Mouse (Mus musculus) hindbrain, embryonic 16.5 days (tissue): ENCODE measurements around the gene Olfr1000. TPM values are rescaled to one million over a fixed set of nuclear protein-coding genes. Genes with fewer than 3 reads are reported as not detected.
"Not testable (repeated sequence)": the region's sequence is repeated elsewhere in the genome, so short reads cannot be mapped to it uniquely, and the experiment has no call there.

Experiments
- ATAC-seq: fragments of 200-750 bp; cut with Nextera tagmentation; 2 replicates; pipeline ENCODE4 v1.8.0; 2017; ENCODE audit warnings: moderate TSS enrichment, moderate library complexity
- H3K27ac ChIP-seq: fragments of 300-500 bp; sonication (generic); 2 replicates; pipeline ENCODE4 v1.5.1; 2014; ENCODE audit warnings: low read depth, mild to moderate bottlenecking, control low read depth, low read length, moderate library complexity
- H3K27me3 ChIP-seq: fragments of 300-500 bp; sonication (generic); replicated peaks from 2 replicates; pipeline ENCODE4 v1.6.1; 2014; ENCODE audit warnings: low read length; ENCODE audit not compliant: control insufficient read depth, insufficient read depth
- H3K36me3 ChIP-seq: fragments of 300-500 bp; sonication (generic); 2 replicates; pipeline ENCODE4 v1.6.1; 2014; ENCODE audit warnings: mild to moderate bottlenecking, low read length, moderate library complexity, mixed read lengths; ENCODE audit not compliant: control insufficient read depth, insufficient read depth
- H3K4me1 ChIP-seq: fragments of 300-500 bp; sonication (generic); 2 replicates; pipeline ENCODE4 v1.6.1; 2014; ENCODE audit warnings: low read depth, low read length; ENCODE audit not compliant: control insufficient read depth, insufficient read depth
- H3K4me2 ChIP-seq: fragments of 300-500 bp; sonication (generic); 2 replicates; pipeline ENCODE4 v1.6.1; 2014; ENCODE audit warnings: mild to moderate bottlenecking, low read length, control low read depth, moderate library complexity
- H3K4me3 ChIP-seq: fragments of 300-500 bp; sonication (generic); 2 replicates; pipeline ENCODE4 v1.5.1; 2014; ENCODE audit warnings: mild to moderate bottlenecking, low read length, control low read depth, moderate library complexity
- H3K9ac ChIP-seq: fragments of 300-500 bp; sonication (generic); 2 replicates; pipeline ENCODE4 v1.6.1; 2014; ENCODE audit warnings: low read depth, mild to moderate bottlenecking, control low read depth, low read length, moderate library complexity
- H3K9me3 ChIP-seq: fragments of 300-500 bp; sonication (generic); 2 replicates; pipeline ENCODE4 v1.6.1; 2014; ENCODE audit warnings: mild to moderate bottlenecking, low read length, moderate library complexity; ENCODE audit not compliant: control insufficient read depth
- WGBS: fragments of 180-500 bp; shearing (Covaris S2); extraction: QIAGEN DNeasy Blood & Tissue Kit; methylation state at CpG from one replicate; pipeline ENCODE4 v1.1.7; 2014; 5-methylcytosine and 5-hydroxymethylcytosine counted together
- polyA plus RNA-seq: library from polyadenylated mRNA; unstranded; fragments of >200 nt; fragmentation: Nextera tagmentation; extraction: Ambion mirVana; gene quantifications from 2 replicates; pipeline ENCODE4 v1.2.1, GENCODE M21; 2015

Gene Olfr1000
- not detected in 2 replicates for polyA plus RNA-seq

- no peak for ATAC-seq
- WGBS, result 87% methylated on average over 1 of the region's 1 CpGs
- no peaks in the 10 kb centered on the region for H3K36me3 ChIP-seq
- H3K27ac ChIP-seq, result no peak within 1 kb of the TSS
- H3K9ac ChIP-seq, result no peak within 1 kb of the TSS
- H3K4me2 ChIP-seq, result no peak within 1 kb of the TSS
- H3K4me1 ChIP-seq, result no peaks in the 10 kb centered on the region
- no peaks in the 10 kb centered on the region for H3K27me3 ChIP-seq
- H3K9me3 ChIP-seq, result no peaks in the 10 kb centered on the region
- H3K4me3 ChIP-seq, result no peak within 1 kb of the TSS
Observed at GRCm38 (mm10) chr2:85611803-85612202, at the start of gene Olfr1000. Gene Olfr1000 (minus strand): TSS chr2:85611903.

- H3K4me3 ChIP-seq, result no peak within 1 kb of the TSS
- H3K9me3 ChIP-seq, result no peaks in the 10 kb centered on the region
- no peak for ATAC-seq
- no peak within 1 kb of the TSS for H3K9ac ChIP-seq
- H3K4me2 ChIP-seq, result no peak within 1 kb of the TSS
- no peaks in the 10 kb centered on the region for H3K4me1 ChIP-seq
- no peaks in the 10 kb centered on the region for H3K36me3 ChIP-seq
- no peak within 1 kb of the TSS for H3K27ac ChIP-seq
- WGBS, result 92% methylated on average over 1 of the region's 1 CpGs
- no peaks in the 10 kb centered on the region for H3K27me3 ChIP-seq
Observed at GRCm38 (mm10) chr2:85650604-85651003, 38.9 kb upstream of the Olfr1000 start, which contains the start of gene Olfr1002. Gene Olfr1002 (minus strand): TSS chr2:85650704.

DNA sequence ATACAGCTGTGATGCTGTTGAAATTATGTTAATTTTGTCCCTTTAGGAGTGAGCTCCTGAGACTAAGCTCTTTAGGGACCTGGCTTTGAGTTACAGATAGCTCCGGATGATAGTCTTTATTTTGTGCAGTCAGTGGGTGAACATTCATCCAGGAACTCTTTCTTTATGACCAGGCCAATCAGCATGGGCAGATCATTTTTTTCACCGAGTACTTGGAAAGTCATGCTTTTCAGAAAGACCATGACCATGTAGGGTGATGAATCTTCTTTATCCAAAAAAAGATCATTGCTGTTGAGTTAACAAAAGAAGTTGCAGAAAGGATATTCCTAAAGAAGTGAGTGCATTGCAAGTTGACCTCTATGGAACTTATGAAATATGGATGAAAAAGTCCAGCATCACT lies 23.1 kb downstream of the Olfr1000 start, which contains the start of gene Olfr998:
Olfr998 (plus strand) TSS at position 301 of the 400 bp plus-strand sequence.
- not testable (repeated sequence) for H3K9me3 ChIP-seq, H3K27me3 ChIP-seq, ATAC-seq, H3K4me2 ChIP-seq, H3K36me3 ChIP-seq, H3K27ac ChIP-seq, H3K4me3 ChIP-seq, H3K9ac ChIP-seq, H3K4me1 ChIP-seq
- WGBS, result 73% methylated on average over 2 of the region's 2 CpGs

DNA sequence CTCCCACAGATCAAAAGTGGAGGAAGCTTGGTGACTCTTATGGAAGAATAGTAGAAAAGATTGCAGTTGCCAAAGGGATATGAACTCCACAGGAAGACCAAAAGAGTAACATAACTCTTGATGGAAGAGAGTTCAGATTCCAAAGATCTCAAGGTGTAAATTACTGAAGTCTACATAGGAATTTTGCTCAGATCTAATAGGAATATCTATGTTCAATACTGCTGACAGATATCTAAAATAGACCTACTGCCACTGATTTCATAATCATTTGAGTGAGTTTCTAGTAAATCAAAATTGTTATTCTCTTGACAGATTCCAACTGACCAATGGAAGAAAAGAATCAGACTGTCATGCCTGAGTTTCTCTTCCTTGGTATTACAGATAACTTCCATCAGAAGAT lies 32.8 kb downstream of the Olfr1000 start, which contains the start of gene Olfr996:
Olfr996 (plus strand) TSS at position 301 of the 400 bp plus-strand sequence.
- H3K4me3 ChIP-seq, result no peak within 1 kb of the TSS
- H3K4me2 ChIP-seq, result no peak within 1 kb of the TSS
- no peaks in the 10 kb centered on the region for H3K36me3 ChIP-seq
- ATAC-seq, result no peak
- H3K27me3 ChIP-seq, result no peaks in the 10 kb centered on the region
- no peaks in the 10 kb centered on the region for H3K4me1 ChIP-seq
- no peak within 1 kb of the TSS for H3K9ac ChIP-seq
- H3K27ac ChIP-seq, result no peak within 1 kb of the TSS
- no peaks in the 10 kb centered on the region for H3K9me3 ChIP-seq

DNA sequence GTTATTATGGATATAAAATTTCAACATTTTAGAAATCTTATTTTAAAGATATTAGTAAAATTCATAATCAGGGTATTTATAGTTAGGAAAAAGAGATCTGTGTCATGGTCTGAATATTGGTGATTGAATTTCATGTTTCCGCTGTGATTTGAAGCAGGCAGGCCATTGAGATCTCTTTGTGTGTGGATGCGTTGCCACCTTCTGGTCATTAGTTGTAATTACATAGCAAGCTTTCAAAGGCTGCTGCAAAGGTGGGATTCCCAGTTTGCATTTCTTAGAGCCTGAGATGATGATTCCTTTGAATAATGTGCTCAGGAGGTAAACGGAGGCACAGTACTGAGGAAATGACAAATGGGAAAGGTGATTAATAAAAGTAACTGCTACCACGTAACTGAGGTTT lies 50.5 kb downstream of the Olfr1000 start:
- WGBS, result 22% methylated on average over 4 of the region's 4 CpGs

DNA sequence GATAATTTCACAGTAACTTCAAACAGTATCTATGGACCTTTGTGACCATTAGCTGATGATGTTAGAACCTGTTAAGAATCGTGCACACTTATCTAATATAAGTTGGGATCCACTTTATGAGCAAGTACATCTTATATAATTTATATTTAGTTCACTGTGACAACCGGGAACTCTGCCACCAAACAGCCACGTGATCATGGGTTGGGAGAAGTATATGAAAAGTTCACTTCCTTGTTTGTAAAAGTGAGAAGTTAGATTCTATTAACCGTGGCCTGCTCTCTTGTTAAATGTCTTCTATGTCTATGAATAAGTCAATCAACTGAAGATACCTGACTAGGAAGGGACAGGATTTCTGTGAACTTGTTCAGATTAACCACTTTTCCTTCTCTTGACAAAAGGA lies 51.5 kb downstream of the Olfr1000 start:
- H3K27ac ChIP-seq, result no peak overlapping the region
- no peaks in the 10 kb centered on the region for H3K27me3 ChIP-seq
- 70% methylated on average over 4 of the region's 4 CpGs for WGBS
- no peaks in the 10 kb centered on the region for H3K9me3 ChIP-seq
- no peak overlapping the region for H3K4me2 ChIP-seq
- ATAC-seq, result no peak
- H3K9ac ChIP-seq, result no peak overlapping the region
- no peaks in the 10 kb centered on the region for H3K4me1 ChIP-seq
- H3K36me3 ChIP-seq, result no peaks in the 10 kb centered on the region
- H3K4me3 ChIP-seq, result no peak overlapping the region

More for the DNA sequence above, 50.5 kb downstream of the Olfr1000 start:
- ATAC-seq, result peak; percentile 78
- no peak overlapping the region for H3K9ac ChIP-seq
- H3K4me2 ChIP-seq, result no peak overlapping the region
- H3K27ac ChIP-seq, result no peak overlapping the region
- H3K4me1 ChIP-seq, result no peaks in the 10 kb centered on the region
- H3K36me3 ChIP-seq, result no peaks in the 10 kb centered on the region
- no peak overlapping the region for H3K4me3 ChIP-seq
- no peaks in the 10 kb centered on the region for H3K27me3 ChIP-seq
- no peaks in the 10 kb centered on the region for H3K9me3 ChIP-seq

Other genes starting within 250 kb of the Olfr1000 start
- not detected in 2 replicates for gene Olfr988, start 248.7 kb downstream of the Olfr1000 start, polyA plus RNA-seq
- not detected in 2 replicates for gene Olfr992, start 202.4 kb downstream of the Olfr1000 start, polyA plus RNA-seq
- not detected in 2 replicates for gene Olfr993, start 197.0 kb downstream of the Olfr1000 start, polyA plus RNA-seq
- gene Olfr994, start 175.5 kb downstream of the Olfr1000 start, polyA plus RNA-seq, result not detected in 2 replicates
- not detected in 2 replicates for gene Olfr995, start 168.3 kb downstream of the Olfr1000 start, polyA plus RNA-seq
- 0.09 and 0.28 TPM in 2 replicates for gene 4833423E24Rik, start 92.9 kb downstream of the Olfr1000 start, polyA plus RNA-seq
- gene Olfr996, start 32.7 kb downstream of the Olfr1000 start, polyA plus RNA-seq, result not detected in 2 replicates
- not detected in 2 replicates for gene Olfr998, start 23.0 kb downstream of the Olfr1000 start, polyA plus RNA-seq
- not detected in 2 replicates for gene Olfr1002, start 38.8 kb upstream of the Olfr1000 start, polyA plus RNA-seq
- not detected in 2 replicates for gene Olfr154, start 52.6 kb upstream of the Olfr1000 start, polyA plus RNA-seq
- not detected in 2 replicates for gene Olfr1006, start 66.9 kb upstream of the Olfr1000 start, polyA plus RNA-seq
- gene Olfr1008, start 77.5 kb upstream of the Olfr1000 start, polyA plus RNA-seq, result not detected in 2 replicates
- gene Olfr1009, start 103.5 kb upstream of the Olfr1000 start, polyA plus RNA-seq, result not detected in 2 replicates
- not detected in 2 replicates for gene Olfr1012, start 150.9 kb upstream of the Olfr1000 start, polyA plus RNA-seq
- not detected in 2 replicates for gene Olfr1013, start 155.2 kb upstream of the Olfr1000 start, polyA plus RNA-seq
- not detected in 2 replicates for gene Olfr1014, start 160.8 kb upstream of the Olfr1000 start, polyA plus RNA-seq
- gene Olfr1015, start 170.1 kb upstream of the Olfr1000 start, polyA plus RNA-seq, result not detected in 2 replicates
- not detected in 2 replicates for gene Olfr1016, start 190.6 kb upstream of the Olfr1000 start, polyA plus RNA-seq
- gene Olfr1018, start 206.6 kb upstream of the Olfr1000 start, polyA plus RNA-seq, result not detected in 2 replicates
- not detected in 2 replicates for gene Olfr1019, start 233.6 kb upstream of the Olfr1000 start, polyA plus RNA-seq
- not detected in 2 replicates for gene Olfr1020, start 235.1 kb upstream of the Olfr1000 start, polyA plus RNA-seq